Mouse (Mus musculus) E14TG2a.4 (cell line): Measurements from ENCODE around the gene Masp2.

Source experiments
- CTCF ChIP-seq: conservative IDR thresholded peaks from 2 replicates; pipeline ENCODE4 v1.5.1; 2014; ENCODE audit warnings: low read length
- NANOG ChIP-seq: IDR thresholded peaks from 2 replicates; pipeline ENCODE4 v1.6.1; 2014; ENCODE audit warnings: borderline replicate concordance, low read length, mixed read lengths
- POU5F1 ChIP-seq: IDR thresholded peaks from 2 replicates; pipeline ENCODE4 v1.6.1; 2014; ENCODE audit warnings: low read length, borderline replicate concordance

GRCm38 (mm10) chr4:148563595-148563994, 38.8 kb upstream of the Masp2 start:
- TF ChIP-seq CTCF (no peak), NANOG (no peak), POU5F1 (no peak)
